Mouse (Mus musculus) limb, embryonic 14.5 days (tissue): ENCODE results near the gene Plekhg6. TPM values are rescaled to one million over a fixed set of nuclear protein-coding genes. Genes with fewer than 3 reads are reported as not detected.
A peak's percentile ranks its signal among the peaks of the same experiment; 100 is the strongest.

ENCODE experiments used
- ATAC-seq: fragments of 200-750 bp; cut with Nextera tagmentation; 2 replicates; pipeline ENCODE4 v1.8.0; 2017; ENCODE audit warnings: low read depth, moderate number of reproducible peaks, moderate TSS enrichment; ENCODE audit not compliant: low FRiP score
- DNase-seq: peaks from one replicate; pipeline ENCODE4 v3.0.0-alpha.2; 2015; ENCODE audit warnings: low spot score
- H3K27ac ChIP-seq: fragments of 300-500 bp; sonication (generic); replicated peaks from 2 replicates; pipeline ENCODE4 v1.5.1; 2014; ENCODE audit warnings: low read depth, mild to moderate bottlenecking, low read length, moderate library complexity, mixed read lengths
- H3K27me3 ChIP-seq: fragments of 300-500 bp; sonication (generic); 2 replicates; pipeline ENCODE4 v1.6.1; 2014; ENCODE audit warnings: low read length, mixed read lengths; ENCODE audit not compliant: control insufficient read depth, insufficient read depth
- H3K36me3 ChIP-seq: fragments of 300-500 bp; sonication (generic); 2 replicates; pipeline ENCODE4 v1.6.1; 2014; ENCODE audit warnings: mild to moderate bottlenecking, low read length, moderate library complexity, mixed read lengths; ENCODE audit not compliant: control insufficient read depth, insufficient read depth
- H3K4me1 ChIP-seq: fragments of 300-500 bp; sonication (generic); 2 replicates; pipeline ENCODE4 v1.6.1; 2014; ENCODE audit warnings: antibody characterized with exemption, low read length, mixed read lengths; ENCODE audit not compliant: control insufficient read depth, insufficient read depth
- H3K4me2 ChIP-seq: fragments of 300-500 bp; sonication (generic); replicated peaks from 2 replicates; pipeline ENCODE4 v1.6.1; 2014; ENCODE audit warnings: low read depth, mild to moderate bottlenecking, low read length, moderate library complexity; ENCODE audit not compliant: severe bottlenecking
- H3K4me3 ChIP-seq: fragments of 300-500 bp; sonication (generic); replicated peaks from 2 replicates; pipeline ENCODE4 v1.5.1; 2014; ENCODE audit warnings: low read length
- H3K9ac ChIP-seq: fragments of 300-500 bp; sonication (generic); 2 replicates; pipeline ENCODE4 v1.6.1; 2014; ENCODE audit warnings: mild to moderate bottlenecking, low read depth, low read length, moderate library complexity; ENCODE audit not compliant: severe bottlenecking
- H3K9me3 ChIP-seq: fragments of 300-500 bp; sonication (generic); 2 replicates; pipeline ENCODE4 v1.6.1; 2016; ENCODE audit warnings: low read length; ENCODE audit not compliant: control insufficient read depth
- POLR2A ChIP-seq: fragments of 200-500 bp; IDR thresholded peaks from 2 replicates; pipeline ENCODE4 v1.8.0; 2012; ENCODE audit warnings: inconsistent platforms, mild to moderate bottlenecking, moderate library complexity, borderline replicate concordance; ENCODE audit not compliant: insufficient read depth, insufficient read length; ENCODE audit errors: extremely low read depth
- WGBS: fragments of 180-500 bp; shearing (Covaris S2); extraction: QIAGEN DNeasy Blood & Tissue Kit; methylation state at CpG from one replicate; pipeline ENCODE4 v1.1.7; 2014; 5-methylcytosine and 5-hydroxymethylcytosine counted together
- polyA plus RNA-seq, 2 experiments: library from polyadenylated mRNA; depleted of rRNA in 1 of 2; stranded (reverse) in 1 of 2; unstranded in 1 of 2; fragments of >200 nt; fragmentation: Nextera tagmentation in 1 of 2; extraction: Ambion mirVana in 1 of 2; gene quantifications; 2 replicates each; pipeline versions ENCODE4 v1.2.1 to v1.2.3; 2012 to 2014

The Plekhg6 gene
- polyA plus RNA-seq, 2 experiments = 1.3 to 1.6 TPM

DNA sequence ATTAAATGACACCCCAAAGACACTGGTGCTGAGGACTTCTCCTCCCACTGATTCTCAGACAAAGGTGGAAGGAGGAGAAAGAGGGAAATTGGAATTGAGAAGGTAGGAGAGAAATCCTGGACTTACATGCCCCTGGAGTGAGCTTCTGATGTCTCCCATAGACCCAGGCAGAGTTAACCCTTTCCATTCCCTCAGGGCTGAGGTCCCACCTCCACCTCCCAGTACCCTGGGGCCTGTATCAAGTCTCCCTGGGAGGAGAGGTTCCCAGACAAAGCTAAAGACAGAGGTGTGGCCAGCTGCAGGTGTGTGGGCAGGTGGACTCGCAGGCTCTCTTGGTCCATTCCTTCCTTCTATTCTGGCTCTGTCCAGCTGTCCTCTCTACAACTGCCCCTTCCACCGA lies 1.4 kb upstream of the Plekhg6 start:
- no peak for DNase-seq
- H3K4me3 ChIP-seq = no peak overlapping the region
- no peak for ATAC-seq
- no peak overlapping the region for H3K4me2 ChIP-seq
- no peaks in the 10 kb centered on the region for H3K9me3 ChIP-seq
- 60% methylated on average over 2 of the region's 2 CpGs for WGBS
- no peak overlapping the region for H3K27ac ChIP-seq
- peaks cover 38% of the 10 kb centered on the region for H3K27me3 ChIP-seq
- H3K36me3 ChIP-seq = no peaks in the 10 kb centered on the region
- peaks cover 15% of the 10 kb centered on the region for H3K4me1 ChIP-seq
- no peak for TF ChIP-seq POLR2A
- H3K9ac ChIP-seq = no peak overlapping the region

DNA sequence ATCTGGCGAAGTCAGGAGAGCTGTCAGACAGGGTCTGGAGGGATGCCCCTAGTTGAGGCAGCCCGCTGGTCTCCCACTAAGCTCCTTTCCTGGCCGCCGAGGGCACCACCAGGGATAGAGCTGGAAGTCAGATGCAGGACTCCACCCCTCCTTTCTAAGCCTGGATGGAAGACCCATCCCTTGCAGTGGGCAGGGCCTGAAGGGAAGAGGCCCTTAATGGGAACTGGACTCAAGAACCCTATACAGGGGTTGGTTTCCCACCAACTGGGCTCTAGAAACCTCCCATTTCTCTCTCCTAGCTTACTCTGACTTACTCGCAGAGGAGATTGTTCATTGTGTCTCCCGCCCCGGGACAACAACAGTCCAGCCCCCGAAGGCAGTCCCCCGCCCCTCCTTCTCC lies 812 bp downstream of the Plekhg6 start:
- ATAC-seq = no peak

DNA sequence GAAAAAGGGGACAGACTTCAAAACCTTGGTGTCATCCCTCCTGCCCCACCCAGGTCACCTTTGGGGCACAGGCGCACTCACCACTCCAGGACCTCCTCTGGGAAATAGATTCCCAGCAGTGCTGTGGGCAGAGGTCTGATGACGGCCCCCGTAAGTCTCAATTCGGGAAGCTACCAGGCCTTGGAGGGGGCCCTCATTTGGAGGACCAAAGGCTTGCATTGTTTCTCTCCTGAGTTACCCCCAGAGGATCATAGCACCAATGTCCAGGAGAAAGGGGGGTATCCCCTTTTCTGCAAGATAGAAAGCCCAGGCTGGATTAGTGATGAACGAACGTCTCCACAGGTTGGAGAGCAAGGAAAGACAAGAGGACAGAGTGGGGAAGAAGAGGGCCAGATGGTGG lies 2.0 kb downstream of the Plekhg6 start:
- Histone ChIP-seq H3K4me2 (no peak overlapping the region), H3K9me3 (no peaks in the 10 kb centered on the region), H3K9ac (no peak overlapping the region), H3K27me3 (peaks cover 38% of the 10 kb centered on the region), H3K4me3 (no peak overlapping the region), H3K4me1 (peaks cover 15% of the 10 kb centered on the region), H3K27ac (no peak overlapping the region), H3K36me3 (no peaks in the 10 kb centered on the region)
- no peak for TF ChIP-seq POLR2A
- WGBS = 15% methylated on average over 6 of the region's 6 CpGs
- no peak for DNase-seq
- no peak for ATAC-seq

More for the DNA sequence above, 812 bp downstream of the Plekhg6 start:
- H3K27me3 ChIP-seq = peaks cover 38% of the 10 kb centered on the region
- H3K4me3 ChIP-seq = peak overlapping the region; percentile 39
- H3K27ac ChIP-seq = no peak overlapping the region
- no peak for DNase-seq
- WGBS = 4% methylated on average over 9 of the region's 9 CpGs
- peaks cover 15% of the 10 kb centered on the region for H3K4me1 ChIP-seq
- TF ChIP-seq POLR2A = no peak
- H3K9me3 ChIP-seq = no peaks in the 10 kb centered on the region
- H3K9ac ChIP-seq = peak overlapping the region; percentile 44; the same call in 1 of the 2 replicates
- no peaks in the 10 kb centered on the region for H3K36me3 ChIP-seq
- H3K4me2 ChIP-seq = peak overlapping the region; percentile 66

DNA sequence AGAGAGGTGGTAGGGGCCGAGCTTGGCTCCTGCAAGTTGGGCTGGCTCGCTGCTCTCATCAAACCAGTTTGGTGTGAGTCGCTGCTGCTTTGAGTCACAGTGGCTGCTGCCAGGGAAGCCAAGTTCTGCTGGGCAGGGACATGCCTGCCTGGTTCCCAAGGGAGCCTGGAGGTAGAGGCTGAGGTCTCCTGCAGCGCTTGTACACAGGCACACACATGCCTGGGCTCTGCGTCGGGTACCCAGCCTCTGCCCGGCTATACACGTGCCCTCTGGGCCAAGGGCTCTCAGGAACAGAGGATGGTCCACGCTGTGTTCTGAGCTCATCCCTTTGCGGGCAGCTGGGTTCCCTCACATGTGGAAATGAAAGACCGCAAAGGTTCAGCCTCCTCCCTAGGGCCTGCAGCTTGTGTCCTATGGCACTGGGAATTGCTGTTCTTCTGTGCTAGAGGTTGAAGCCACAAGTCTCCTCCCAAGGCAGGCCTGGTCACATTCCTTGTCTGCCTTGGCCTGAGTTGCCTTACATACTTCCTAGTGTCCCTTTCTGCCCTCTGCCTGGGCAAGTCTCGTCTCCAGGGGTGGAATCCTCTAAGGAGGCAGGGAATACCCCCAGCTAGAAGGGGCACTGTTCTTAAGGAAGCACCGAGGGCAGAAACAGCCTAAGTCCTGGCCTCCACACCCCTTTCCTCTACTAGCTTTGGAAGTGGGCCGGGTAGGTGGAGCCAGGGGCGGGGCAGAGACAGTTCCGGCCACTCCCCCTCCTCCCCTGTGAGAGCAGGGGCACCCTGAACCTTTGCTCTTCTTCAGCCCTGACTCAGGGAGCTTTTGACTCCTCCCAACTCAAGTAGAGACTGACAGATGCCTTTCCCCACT lies 2.8 kb downstream of the Plekhg6 start:
- H3K4me3 ChIP-seq = no peak overlapping the region
- no peak overlapping the region for H3K9ac ChIP-seq
- no peak overlapping the region for H3K4me2 ChIP-seq
- H3K9me3 ChIP-seq = no peaks in the 10 kb centered on the region
- H3K36me3 ChIP-seq = no peaks in the 10 kb centered on the region
- ATAC-seq (no peak), DNase-seq (peak; percentile 33)
- 40% methylated on average over 15 of the region's 16 CpGs for WGBS
- H3K4me1 ChIP-seq = peaks cover 15% of the 10 kb centered on the region
- no peak for TF ChIP-seq POLR2A
- no peak overlapping the region for H3K27ac ChIP-seq
- H3K27me3 ChIP-seq = peaks cover 38% of the 10 kb centered on the region

DNA sequence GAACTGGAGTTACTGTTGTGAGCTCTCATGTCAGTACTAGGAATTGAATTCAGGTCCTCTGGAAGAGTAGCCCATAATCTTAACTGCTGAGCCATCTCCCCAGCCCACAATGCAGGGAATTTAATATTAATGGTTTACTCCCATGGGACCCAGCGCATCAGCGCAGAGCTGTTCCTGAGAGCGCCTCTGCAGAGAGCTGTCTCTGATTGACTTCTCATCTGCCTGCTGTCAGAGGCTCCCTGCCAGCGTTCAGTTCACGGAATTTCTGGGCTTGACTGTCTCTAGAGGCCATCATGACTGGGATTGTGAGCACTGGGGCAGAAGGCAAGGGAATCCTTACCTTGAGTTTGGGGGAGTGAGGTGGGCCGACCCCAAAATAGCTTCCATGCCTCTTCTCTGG lies 3.6 kb downstream of the Plekhg6 start:
- ATAC-seq = no peak
- H3K27ac ChIP-seq = no peak overlapping the region
- no peaks in the 10 kb centered on the region for H3K9me3 ChIP-seq
- no peaks in the 10 kb centered on the region for H3K36me3 ChIP-seq
- H3K4me3 ChIP-seq = no peak overlapping the region
- TF ChIP-seq POLR2A = no peak
- no peak for DNase-seq
- peaks cover 38% of the 10 kb centered on the region for H3K27me3 ChIP-seq
- peaks cover 15% of the 10 kb centered on the region for H3K4me1 ChIP-seq
- no peak overlapping the region for H3K9ac ChIP-seq
- 54% methylated on average over 6 of the region's 6 CpGs for WGBS
- H3K4me2 ChIP-seq = no peak overlapping the region
